In genomic region chr7:45798511-45798836, GRCm38 (mm10) we compare ENCODE assay signal across 7 mouse cellular contexts. TPM values are rescaled to one million over a fixed set of nuclear protein-coding genes. Genes with fewer than 3 reads are reported as not detected.
DNase-seq lines count a peak whose midpoint lies in the region; ATAC-seq and TF ChIP-seq lines count a peak whose summit lies in the region.

No protein-coding gene starts in this region.

- H3K27me3 ChIP-seq in embryonic facial prominence, embryonic 13.5 days: peaks cover 40% of the 10 kb centered on the region
- peaks cover 10% of the 10 kb centered on the region; the same call in 1 of the 2 replicates for H3K27me3 ChIP-seq in intestine, postnatal 0 days (replicated peaks; ENCODE audit: control insufficient read depth, insufficient read depth, low read length)
- peaks cover 38% of the 10 kb centered on the region for H3K27me3 ChIP-seq in lung, embryonic 15.5 days

- WGBS in embryonic facial prominence, embryonic 13.5 days: 2% methylated on average over 19 of the region's 19 CpGs
- WGBS in intestine, postnatal 0 days: 1% methylated on average over 19 of the region's 19 CpGs
- 3% methylated on average over 19 of the region's 19 CpGs for WGBS in lung, embryonic 15.5 days

- H3K4me1 ChIP-seq in embryonic facial prominence, embryonic 13.5 days: peaks cover 34% of the 10 kb centered on the region
- no peaks in the 10 kb centered on the region for H3K4me1 ChIP-seq in intestine, postnatal 0 days (replicated peaks; ENCODE audit: control insufficient read depth, insufficient read depth, low read length)
- peaks cover 27% of the 10 kb centered on the region for H3K4me1 ChIP-seq in lung, embryonic 15.5 days

- peak; percentile 50 for DNase-seq in retina, postnatal 1 day
- no peak for DNase-seq in retina, embryonic 14.5 days (ENCODE audit: low spot score)
- peak; percentile 73 for DNase-seq in testis, postnatal 10 days (ENCODE audit: low spot score)
- DNase-seq in left cerebral cortex, adult 8-10 months (ENCODE audit: low spot score in 2 of 2): no peak

- peak overlapping the region; percentile 78 for H3K9ac ChIP-seq in embryonic facial prominence, embryonic 13.5 days
- peak overlapping the region; percentile 37; the same call in 1 of the 2 replicates for H3K9ac ChIP-seq in intestine, postnatal 0 days (ENCODE audit: low read depth, low read length)
- peak overlapping the region; percentile 44 for H3K9ac ChIP-seq in lung, embryonic 15.5 days

- no peaks in the 10 kb centered on the region for H3K9me3 ChIP-seq in embryonic facial prominence, embryonic 13.5 days
- H3K9me3 ChIP-seq in intestine, postnatal 0 days (ENCODE audit: control insufficient read depth): no peaks in the 10 kb centered on the region
- H3K9me3 ChIP-seq in lung, embryonic 15.5 days: no peaks in the 10 kb centered on the region

- peak overlapping the region; percentile 47 for H3K4me3 ChIP-seq in embryonic facial prominence, embryonic 13.5 days
- peak overlapping the region; percentile 48 for H3K4me3 ChIP-seq in intestine, postnatal 0 days (ENCODE audit: low read depth, low read length)
- peak overlapping the region; percentile 48 for H3K4me3 ChIP-seq in lung, embryonic 15.5 days

- no peak overlapping the region for H3K27ac ChIP-seq in embryonic facial prominence, embryonic 13.5 days
- H3K27ac ChIP-seq in intestine, postnatal 0 days (ENCODE audit: low read depth, low read length): no peak overlapping the region
- no peak overlapping the region for H3K27ac ChIP-seq in lung, embryonic 15.5 days

- peak overlapping the region; percentile 87 for H3K4me2 ChIP-seq in embryonic facial prominence, embryonic 13.5 days
- H3K4me2 ChIP-seq in intestine, postnatal 0 days (replicated peaks; ENCODE audit: low read depth): peak overlapping the region; percentile 93
- H3K4me2 ChIP-seq in lung, embryonic 15.5 days: peak overlapping the region; percentile 84

- ATAC-seq in embryonic facial prominence, embryonic 13.5 days (ENCODE audit: insufficient number of reproducible peaks, insufficient read depth, low FRiP score, low TSS enrichment, low read depth): no peak
- ATAC-seq in intestine, postnatal 0 days: no peak
- no peak for ATAC-seq in lung, embryonic 15.5 days (ENCODE audit: borderline replicate concordance, extremely low read depth, low FRiP score, low TSS enrichment)

- TF ChIP-seq CTCF in intestine, postnatal 0 days (IDR thresholded peaks at IDR 0.05; ENCODE audit: low read depth): no peak

- H3K36me3 ChIP-seq in embryonic facial prominence, embryonic 13.5 days: peaks cover 43% of the 10 kb centered on the region
- no peaks in the 10 kb centered on the region; the same call in 1 of the 2 replicates for H3K36me3 ChIP-seq in intestine, postnatal 0 days (ENCODE audit: control insufficient read depth, insufficient read depth)
- H3K36me3 ChIP-seq in lung, embryonic 15.5 days: no peaks in the 10 kb centered on the region

RNA-seq across cellular contexts. Expression of gene Sult2b1, which starts 14.0 kb away (rescaled TPM):
- polyA plus RNA-seq in embryonic facial prominence, embryonic 13.5 days (2015; fragmentation: Nextera tagmentation; extraction: Ambion mirVana): 7.7 and 8.4 TPM in 2 replicates
- 36.7 and 37.1 TPM in 2 replicates for polyA plus RNA-seq in intestine, postnatal 0 days (2015; fragmentation: Nextera tagmentation; extraction: Ambion mirVana)
- 6.1 and 7.8 TPM in 2 replicates for polyA plus RNA-seq in lung, embryonic 15.5 days (2015; fragmentation: Nextera tagmentation; extraction: Ambion mirVana)
- 10 to 100 TPM; 12.9 to 15.9 (median 14.9) TPM for total RNA-seq in left cerebral cortex, adult 8-10 months (2022)

RNA-seq across cellular contexts. Expression of gene Lmtk3, which starts 14.9 kb away (rescaled TPM):
- 4.1 and 4.2 TPM in 2 replicates for polyA plus RNA-seq in embryonic facial prominence, embryonic 13.5 days (2015; fragmentation: Nextera tagmentation; extraction: Ambion mirVana)
- 0.08 and 0.29 TPM in 2 replicates for polyA plus RNA-seq in intestine, postnatal 0 days (2015; fragmentation: Nextera tagmentation; extraction: Ambion mirVana)
- polyA plus RNA-seq in lung, embryonic 15.5 days (2015; fragmentation: Nextera tagmentation; extraction: Ambion mirVana): 1.1 and 1.4 TPM in 2 replicates
- 100 to 1,000 TPM; 219 to 241 (median 237) TPM for total RNA-seq in left cerebral cortex, adult 8-10 months (2022)

RNA-seq across cellular contexts. Expression of gene Cyth2, which starts 15.9 kb away (rescaled TPM):
- polyA plus RNA-seq in embryonic facial prominence, embryonic 13.5 days (2015; fragmentation: Nextera tagmentation; extraction: Ambion mirVana): 133 and 138 TPM in 2 replicates
- polyA plus RNA-seq in intestine, postnatal 0 days (2015; fragmentation: Nextera tagmentation; extraction: Ambion mirVana): 61.9 and 66.4 TPM in 2 replicates
- 115 and 122 TPM in 2 replicates for polyA plus RNA-seq in lung, embryonic 15.5 days (2015; fragmentation: Nextera tagmentation; extraction: Ambion mirVana)
- 100 to 1,000 TPM; 184 to 196 (median 188) TPM for total RNA-seq in left cerebral cortex, adult 8-10 months (2022)

RNA-seq across cellular contexts. Expression of gene Kcnj14, which starts 26.1 kb away (rescaled TPM):
- polyA plus RNA-seq in embryonic facial prominence, embryonic 13.5 days (2015; fragmentation: Nextera tagmentation; extraction: Ambion mirVana): 2.2 TPM in 2 replicates
- polyA plus RNA-seq in intestine, postnatal 0 days (2015; fragmentation: Nextera tagmentation; extraction: Ambion mirVana): 0.10 and 0.27 TPM in 2 replicates
- polyA plus RNA-seq in lung, embryonic 15.5 days (2015; fragmentation: Nextera tagmentation; extraction: Ambion mirVana): 0.79 and 0.84 TPM in 2 replicates
- total RNA-seq in left cerebral cortex, adult 8-10 months (2022): 1 to 10 TPM; 1.9 to 2.5 (median 2.3) TPM

RNA-seq across cellular contexts. Expression of gene Grwd1, which starts 32.3 kb away (rescaled TPM):
- 62.7 and 74.0 TPM in 2 replicates for polyA plus RNA-seq in embryonic facial prominence, embryonic 13.5 days (2015; fragmentation: Nextera tagmentation; extraction: Ambion mirVana)
- 16.4 and 16.6 TPM in 2 replicates for polyA plus RNA-seq in intestine, postnatal 0 days (2015; fragmentation: Nextera tagmentation; extraction: Ambion mirVana)
- 67.8 and 73.6 TPM in 2 replicates for polyA plus RNA-seq in lung, embryonic 15.5 days (2015; fragmentation: Nextera tagmentation; extraction: Ambion mirVana)
- 10 to 100 TPM; 20.5 to 22.8 (median 21.6) TPM for total RNA-seq in left cerebral cortex, adult 8-10 months (2022)

Comparison
In these comparisons a context has a peak if more than half of its experiments do, and no peak if none do; other contexts are left out.
1. DNase-seq: peak in retina, postnatal 1 day (single experiment) and testis, postnatal 10 days (single experiment); none in retina, embryonic 14.5 days (single experiment) and left cerebral cortex, adult 8-10 months (0 of 2).
2. Peak in every context shown above with its lines, with median percentiles within 50 percentile points of each other: H3K4me2 ChIP-seq, H3K4me3 ChIP-seq and H3K9ac ChIP-seq.